Mouse (Mus musculus) kidney, adult 2 months (tissue): Measurements from ENCODE around the gene Gm6904.
"Not testable (repeated sequence)": the region's sequence is repeated elsewhere in the genome, so short reads cannot be mapped to it uniquely, and the experiment has no call there.

ENCODE experiments used
- CTCF ChIP-seq: fragments of 200-500 bp; conservative IDR thresholded peaks from 2 replicates; pipeline ENCODE4 v1.5.1; 2011; ENCODE audit warnings: low read depth, mild to moderate bottlenecking, control low read depth, low read length, moderate library complexity, mixed read lengths; ENCODE audit not compliant: insufficient read depth, insufficient read length
- POLR2A ChIP-seq: fragments of 200-500 bp; IDR thresholded peaks from one replicate; pipeline ENCODE4 v1.6.1; 2011; ENCODE audit warnings: low read depth, low read length, control low read depth

DNA sequence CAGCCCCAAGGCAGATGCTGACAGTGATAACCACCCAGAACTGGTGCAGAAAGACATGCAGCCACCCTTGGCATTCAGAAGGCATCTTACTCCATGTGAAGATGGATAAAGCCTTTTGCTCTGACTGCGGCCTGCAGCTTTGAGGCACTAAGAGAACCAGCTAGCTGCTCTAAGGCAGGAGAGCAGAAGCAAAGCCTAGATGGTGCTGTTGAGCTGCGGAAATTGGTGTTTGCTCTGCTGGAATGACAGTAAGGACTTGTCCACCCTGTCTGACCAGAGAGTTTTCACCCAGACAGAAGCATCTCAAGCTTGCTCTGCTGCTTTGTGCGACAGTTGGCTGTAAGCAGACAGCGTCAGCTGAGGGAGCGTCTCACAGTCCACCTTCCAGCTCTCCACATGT is 9.7 kb downstream of the Gm6904 start:
- peak; percentile 40 for TF ChIP-seq CTCF
- not testable (repeated sequence) for TF ChIP-seq POLR2A
